Mouse (Mus musculus): ENCODE data around the gene Dok1. TPM values are rescaled to one million over a fixed set of nuclear protein-coding genes. Genes with fewer than 3 reads are reported as not detected.

The Dok1 gene
- total and polyA plus RNA-seq, 2 experiments from 2014 or later, result 1.4 to 3.3 TPM

DNA sequence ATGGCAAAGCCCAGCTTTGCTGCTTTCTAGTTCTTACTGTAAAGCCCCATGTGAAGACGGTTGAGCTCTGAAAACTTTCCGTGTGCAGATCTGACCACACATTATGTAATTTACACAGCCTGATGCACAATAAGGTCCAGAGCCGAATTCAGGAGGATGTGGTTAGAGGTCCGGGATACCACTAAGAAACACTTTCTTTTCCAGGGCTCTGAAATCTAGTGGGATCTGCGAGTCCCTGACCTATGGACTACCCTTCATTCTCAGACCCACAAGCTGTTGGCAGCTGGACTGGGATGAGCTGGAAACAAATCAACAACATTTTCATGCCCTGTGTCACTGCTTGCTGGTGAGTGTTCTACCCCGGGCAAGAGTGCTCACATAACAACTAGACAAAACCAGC lies 27.2 kb downstream of the Dok1 start:
- Histone ChIP-seq H3K4me3 (ENCODE audit: low read depth, low read length) (no peak overlapping the region), H3K4me1 (ENCODE audit: insufficient read depth) (no peaks in the 10 kb centered on the region), H3K4me2 (ENCODE audit: low read depth) (no peak overlapping the region), H3K36me3 (ENCODE audit: insufficient read depth) (no peaks in the 10 kb centered on the region), H3K9ac (no peak overlapping the region), H3K9me3 (ENCODE audit: low read length) (no peaks in the 10 kb centered on the region), H3K27me3 (ENCODE audit: insufficient read depth, low read length) (no peaks in the 10 kb centered on the region), H3K27ac (ENCODE audit: low read depth, low read length) (no peak overlapping the region)
- 87% methylated on average over 6 of the region's 6 CpGs for WGBS
- no peak for ATAC-seq
- no peak for TF ChIP-seq CTCF (IDR thresholded peaks at IDR 0.05; ENCODE audit: low read depth)
- DNase-seq, result no peak

GRCm38 (mm10) chr6:83005444-83006011 lies 27.7 kb downstream of the Dok1 start:
- Histone ChIP-seq H3K9me3 (ENCODE audit: low read length) (no peaks in the 10 kb centered on the region), H3K4me3 (ENCODE audit: low read depth, low read length) (no peak overlapping the region), H3K9ac (no peak overlapping the region), H3K27ac (ENCODE audit: low read depth, low read length) (no peak overlapping the region), H3K36me3 (ENCODE audit: insufficient read depth) (no peaks in the 10 kb centered on the region), H3K4me1 (ENCODE audit: insufficient read depth) (no peaks in the 10 kb centered on the region), H3K27me3 (ENCODE audit: insufficient read depth, low read length) (no peaks in the 10 kb centered on the region), H3K4me2 (ENCODE audit: low read depth) (no peak overlapping the region)
- WGBS, result 80% methylated on average over 10 of the region's 10 CpGs
- DNase-seq (no peak), ATAC-seq (no peak)
- no peak for TF ChIP-seq CTCF (IDR thresholded peaks at IDR 0.05; ENCODE audit: low read depth)

DNA sequence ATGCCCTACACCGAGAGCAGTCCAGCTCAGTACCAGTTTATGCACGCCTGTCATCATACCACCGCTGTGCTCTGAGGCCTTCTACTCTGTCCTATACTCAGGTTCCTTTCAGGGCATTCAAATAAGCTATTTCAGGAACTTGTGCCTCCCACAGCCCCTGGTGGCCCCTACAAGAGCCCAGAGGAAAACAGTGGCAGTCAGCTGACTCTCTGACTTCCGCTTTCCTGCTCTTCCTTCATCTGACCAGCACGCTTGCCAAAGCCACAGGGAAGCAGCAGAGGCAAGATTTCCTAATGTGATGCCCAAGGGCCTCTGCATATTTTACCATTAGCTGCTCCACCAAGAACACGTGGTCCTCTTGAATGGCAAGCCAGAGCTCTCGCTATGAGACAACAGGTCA lies 28.4 kb downstream of the Dok1 start:
- no peak for ATAC-seq
- TF ChIP-seq CTCF (IDR thresholded peaks at IDR 0.05; ENCODE audit: low read depth), result no peak
- Histone ChIP-seq H3K4me1 (ENCODE audit: insufficient read depth) (no peaks in the 10 kb centered on the region), H3K4me2 (ENCODE audit: low read depth) (no peak overlapping the region), H3K27me3 (ENCODE audit: insufficient read depth, low read length) (no peaks in the 10 kb centered on the region), H3K9me3 (ENCODE audit: low read length) (no peaks in the 10 kb centered on the region), H3K27ac (ENCODE audit: low read depth, low read length) (no peak overlapping the region), H3K36me3 (ENCODE audit: insufficient read depth) (no peaks in the 10 kb centered on the region), H3K4me3 (ENCODE audit: low read depth, low read length) (no peak overlapping the region), H3K9ac (no peak overlapping the region)
- DNase-seq, result no peak
- WGBS, result 60% methylated on average over 7 of the region's 7 CpGs

DNA sequence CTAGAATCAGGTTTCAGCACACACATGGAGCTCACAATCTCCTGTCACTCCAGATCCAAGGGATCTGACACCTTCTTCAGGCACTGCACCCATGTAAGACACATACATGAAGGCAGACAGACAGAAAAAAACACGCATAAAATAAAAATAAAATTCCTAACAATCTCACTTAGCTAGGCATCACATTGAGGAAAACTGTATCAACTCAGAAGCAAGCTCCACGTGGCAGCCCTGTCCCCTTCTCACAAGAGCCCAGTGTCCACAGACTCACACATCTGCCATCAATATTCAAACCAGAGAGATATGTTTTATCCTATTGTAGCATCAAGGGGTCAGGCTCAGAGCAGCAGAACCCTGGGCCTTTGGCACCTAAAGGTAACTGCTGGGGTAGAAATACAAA lies 29.0 kb downstream of the Dok1 start:
- Histone ChIP-seq H3K36me3 (ENCODE audit: insufficient read depth) (no peaks in the 10 kb centered on the region), H3K27ac (ENCODE audit: low read depth, low read length) (no peak overlapping the region), H3K4me1 (ENCODE audit: insufficient read depth) (no peaks in the 10 kb centered on the region), H3K9ac (no peak overlapping the region), H3K4me3 (ENCODE audit: low read depth, low read length) (no peak overlapping the region), H3K4me2 (ENCODE audit: low read depth) (no peak overlapping the region), H3K27me3 (ENCODE audit: insufficient read depth, low read length) (no peaks in the 10 kb centered on the region), H3K9me3 (ENCODE audit: low read length) (no peaks in the 10 kb centered on the region)
- no peak for TF ChIP-seq CTCF (IDR thresholded peaks at IDR 0.05; ENCODE audit: low read depth)
- 74% methylated on average over 2 of the region's 2 CpGs for WGBS
- DNase-seq (no peak), ATAC-seq (no peak)

GRCm38 (mm10) chr6:83003850-83004249 lies 29.4 kb downstream of the Dok1 start:
- no peak for TF ChIP-seq CTCF (IDR thresholded peaks at IDR 0.05; ENCODE audit: low read depth)

GRCm38 (mm10) chr6:83003082-83003481 lies 30.2 kb downstream of the Dok1 start:
- no peak for DNase-seq
- Histone ChIP-seq H3K27ac (ENCODE audit: low read depth, low read length) (no peak overlapping the region), H3K4me2 (ENCODE audit: low read depth) (no peak overlapping the region), H3K27me3 (ENCODE audit: insufficient read depth, low read length) (no peaks in the 10 kb centered on the region), H3K4me3 (ENCODE audit: low read depth, low read length) (no peak overlapping the region), H3K4me1 (ENCODE audit: insufficient read depth) (no peaks in the 10 kb centered on the region), H3K36me3 (ENCODE audit: insufficient read depth) (no peaks in the 10 kb centered on the region), H3K9me3 (ENCODE audit: low read length) (no peaks in the 10 kb centered on the region), H3K9ac (no peak overlapping the region)
- 93% methylated on average over 1 of the region's 1 CpGs for WGBS
- no peak for ATAC-seq
- TF ChIP-seq CTCF (IDR thresholded peaks at IDR 0.05; ENCODE audit: low read depth), result no peak

More at GRCm38 (mm10) chr6:83003850-83004249, 29.4 kb downstream of the Dok1 start:
- no peak overlapping the region for H3K4me3 ChIP-seq (ENCODE audit: low read depth, low read length)
- H3K9me3 ChIP-seq (ENCODE audit: low read length), result no peaks in the 10 kb centered on the region
- H3K4me1 ChIP-seq (ENCODE audit: insufficient read depth), result no peaks in the 10 kb centered on the region
- no peak for ATAC-seq
- H3K27ac ChIP-seq (ENCODE audit: low read depth, low read length), result no peak overlapping the region
- H3K9ac ChIP-seq, result no peak overlapping the region
- no peaks in the 10 kb centered on the region for H3K27me3 ChIP-seq (ENCODE audit: insufficient read depth, low read length)
- DNase-seq, result no peak
- no peaks in the 10 kb centered on the region for H3K36me3 ChIP-seq (ENCODE audit: insufficient read depth)
- WGBS, result 88% methylated on average over 5 of the region's 5 CpGs
- no peak overlapping the region for H3K4me2 ChIP-seq (ENCODE audit: low read depth)

- Histone ChIP-seq H3K4me2 (ENCODE audit: low read depth) (no peak overlapping the region), H3K36me3 (ENCODE audit: insufficient read depth) (no peaks in the 10 kb centered on the region), H3K4me3 (ENCODE audit: low read depth, low read length) (no peak overlapping the region), H3K27ac (ENCODE audit: low read depth, low read length) (no peak overlapping the region), H3K27me3 (ENCODE audit: insufficient read depth, low read length) (no peaks in the 10 kb centered on the region), H3K4me1 (ENCODE audit: insufficient read depth) (no peaks in the 10 kb centered on the region), H3K9me3 (ENCODE audit: low read length) (no peaks in the 10 kb centered on the region), H3K9ac (no peak overlapping the region)
- ATAC-seq, result no peak
- no peak for DNase-seq
- no peak for TF ChIP-seq CTCF (IDR thresholded peaks at IDR 0.05; ENCODE audit: low read depth)
- 59% methylated on average over 8 of the region's 8 CpGs for whole genome bisulfite sequencing
Measured at GRCm38 (mm10) chr6:82999986-83000385, 33.3 kb downstream of the Dok1 start.

All from forebrain, postnatal 0 days (tissue).